Mouse (Mus musculus) stomach, postnatal 0 days (tissue): ENCODE results near the gene Iqcn.

Experiments used
- CTCF ChIP-seq: IDR thresholded peaks from 2 replicates; pipeline ENCODE4 v1.5.1; 2016; ENCODE audit warnings: antibody characterized with exemption, low read depth, mild to moderate bottlenecking, moderate library complexity
- EP300 ChIP-seq: optimal IDR thresholded peaks from 2 replicates; pipeline ENCODE3; 2016; ENCODE audit warnings: antibody characterized with exemption

GRCm38 (mm10) chr8:70754871-70755660, 51.8 kb downstream of the Iqcn start:
- TF ChIP-seq CTCF, result no peak
- TF ChIP-seq EP300, result no peak
